Mouse (Mus musculus): ENCODE data around the gene Exoc5. TPM values are rescaled to one million over a fixed set of nuclear protein-coding genes. Genes with fewer than 3 reads are reported as not detected.

The Exoc5 gene
- polyA plus RNA-seq, 1 experiment: 21.8 TPM

DNA sequence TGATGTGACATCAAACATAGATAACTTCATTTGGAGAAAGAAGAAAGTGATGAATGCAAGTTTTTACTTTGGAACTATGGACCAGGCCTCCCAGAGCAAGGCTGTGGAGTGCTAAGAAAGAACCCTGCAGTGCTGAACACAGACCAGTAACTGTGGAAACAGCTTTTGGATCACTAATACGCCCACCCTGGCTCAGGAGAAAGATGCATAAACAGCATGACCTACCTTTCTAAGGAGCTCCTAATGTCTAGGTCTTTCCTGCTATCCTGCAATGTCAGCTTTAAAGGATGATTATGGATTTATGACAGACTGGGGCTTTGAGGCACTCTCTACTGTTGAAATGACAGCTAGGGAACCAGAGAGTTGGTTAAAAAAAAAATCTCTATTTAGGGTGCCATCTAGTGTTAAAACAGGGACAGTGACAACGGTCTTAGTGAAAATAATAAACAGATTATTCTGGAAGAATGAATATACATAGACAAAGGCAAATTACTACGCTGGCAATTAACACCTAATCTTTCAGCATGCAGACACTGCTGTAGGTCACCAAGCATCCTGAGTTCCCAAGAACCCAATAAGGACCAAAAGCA lies 38.6 kb downstream of the Exoc5 start:
- H3K4me3 ChIP-seq (replicated peaks; ENCODE audit: control insufficient read depth, low read depth, low read length): no peak overlapping the region
- 65% methylated on average over 3 of the region's 3 CpGs for WGBS
- no peak for TF ChIP-seq POLR2A (IDR thresholded peaks at IDR 0.05; ENCODE audit: borderline replicate concordance, control insufficient read depth, low read depth, low read length)
- no peak for TF ChIP-seq CTCF (IDR thresholded peaks at IDR 0.05; ENCODE audit: control insufficient read depth, insufficient read depth, low read length)
- H3K27ac ChIP-seq (ENCODE audit: control insufficient read depth, insufficient read depth, low read depth, low read length, poor library complexity): no peak overlapping the region
- no peaks in the 10 kb centered on the region for H3K4me1 ChIP-seq (ENCODE audit: control insufficient read depth, insufficient read depth, low read length)

DNA sequence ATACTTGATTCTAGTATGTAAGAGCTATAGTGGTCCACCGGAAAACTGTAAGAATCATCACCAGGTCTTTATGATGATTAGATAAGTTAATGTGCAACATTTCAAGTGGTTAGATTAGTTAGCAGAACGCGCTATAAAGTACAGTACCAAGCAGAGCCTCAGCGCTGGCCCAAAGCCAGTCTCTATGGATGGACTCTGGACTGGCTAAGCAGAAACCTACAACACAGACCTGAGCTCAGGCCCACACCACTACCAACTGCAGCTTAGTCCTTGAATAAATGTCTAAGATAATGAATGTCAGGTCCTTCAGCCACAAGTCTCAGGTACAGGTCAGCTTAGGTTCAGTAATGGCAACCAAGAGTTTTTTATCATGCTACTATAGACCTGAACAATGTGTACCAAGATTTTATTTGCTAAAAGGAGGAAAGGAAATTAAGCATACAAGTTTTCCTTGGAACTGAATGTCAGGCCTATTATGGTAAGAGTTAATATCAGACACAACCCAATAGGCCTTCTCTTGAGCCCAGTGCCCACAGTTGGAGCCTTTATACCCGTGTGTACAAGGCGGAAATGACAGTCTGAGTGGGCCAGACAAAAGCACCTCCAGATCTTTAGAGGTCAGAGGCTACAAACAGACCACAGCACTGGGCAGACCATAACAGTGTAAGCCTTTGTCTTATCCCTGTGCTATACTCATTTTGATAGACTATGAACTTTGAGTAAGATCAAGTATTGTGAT lies 39.2 kb downstream of the Exoc5 start:
- TF ChIP-seq CTCF (IDR thresholded peaks at IDR 0.05; ENCODE audit: control insufficient read depth, insufficient read depth, low read length): no peak
- TF ChIP-seq POLR2A (IDR thresholded peaks at IDR 0.05; ENCODE audit: borderline replicate concordance, control insufficient read depth, low read depth, low read length): no peak
- no peak overlapping the region for H3K27ac ChIP-seq (ENCODE audit: control insufficient read depth, insufficient read depth, low read depth, low read length, poor library complexity)
- no peak overlapping the region for H3K4me3 ChIP-seq (replicated peaks; ENCODE audit: control insufficient read depth, low read depth, low read length)
- no peaks in the 10 kb centered on the region for H3K4me1 ChIP-seq (ENCODE audit: control insufficient read depth, insufficient read depth, low read length)
- 89% methylated on average over 6 of the region's 6 CpGs for WGBS

DNA sequence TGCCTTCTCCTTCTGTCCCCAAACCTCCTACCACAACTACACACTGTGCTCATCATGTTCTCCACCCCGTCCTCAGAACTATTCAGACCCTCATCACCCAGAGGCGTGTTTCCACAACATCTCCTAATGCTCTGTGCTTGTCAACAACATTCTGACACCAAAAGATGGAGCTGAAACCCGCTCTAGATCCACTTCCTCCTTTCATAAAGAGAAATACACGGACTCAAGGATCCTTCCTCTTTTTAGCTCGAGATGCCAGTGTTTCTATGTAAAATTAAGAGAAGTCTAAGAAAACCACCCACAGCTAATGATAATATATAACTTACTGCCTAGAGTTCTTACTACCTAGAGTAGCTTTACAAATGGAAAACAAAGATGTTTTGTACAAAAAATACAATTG lies 46.7 kb downstream of the Exoc5 start:
- Histone ChIP-seq H3K27ac (ENCODE audit: control insufficient read depth, insufficient read depth, low read depth, low read length, poor library complexity) (no peak overlapping the region), H3K4me3 (replicated peaks; ENCODE audit: control insufficient read depth, low read depth, low read length) (no peak overlapping the region), H3K4me1 (ENCODE audit: control insufficient read depth, insufficient read depth, low read length) (no peaks in the 10 kb centered on the region)
- WGBS: 14% methylated on average over 5 of the region's 5 CpGs
- TF ChIP-seq CTCF (IDR thresholded peaks at IDR 0.05; ENCODE audit: control insufficient read depth, insufficient read depth, low read length): no peak
- TF ChIP-seq POLR2A (IDR thresholded peaks at IDR 0.05; ENCODE audit: borderline replicate concordance, control insufficient read depth, low read depth, low read length): no peak

DNA sequence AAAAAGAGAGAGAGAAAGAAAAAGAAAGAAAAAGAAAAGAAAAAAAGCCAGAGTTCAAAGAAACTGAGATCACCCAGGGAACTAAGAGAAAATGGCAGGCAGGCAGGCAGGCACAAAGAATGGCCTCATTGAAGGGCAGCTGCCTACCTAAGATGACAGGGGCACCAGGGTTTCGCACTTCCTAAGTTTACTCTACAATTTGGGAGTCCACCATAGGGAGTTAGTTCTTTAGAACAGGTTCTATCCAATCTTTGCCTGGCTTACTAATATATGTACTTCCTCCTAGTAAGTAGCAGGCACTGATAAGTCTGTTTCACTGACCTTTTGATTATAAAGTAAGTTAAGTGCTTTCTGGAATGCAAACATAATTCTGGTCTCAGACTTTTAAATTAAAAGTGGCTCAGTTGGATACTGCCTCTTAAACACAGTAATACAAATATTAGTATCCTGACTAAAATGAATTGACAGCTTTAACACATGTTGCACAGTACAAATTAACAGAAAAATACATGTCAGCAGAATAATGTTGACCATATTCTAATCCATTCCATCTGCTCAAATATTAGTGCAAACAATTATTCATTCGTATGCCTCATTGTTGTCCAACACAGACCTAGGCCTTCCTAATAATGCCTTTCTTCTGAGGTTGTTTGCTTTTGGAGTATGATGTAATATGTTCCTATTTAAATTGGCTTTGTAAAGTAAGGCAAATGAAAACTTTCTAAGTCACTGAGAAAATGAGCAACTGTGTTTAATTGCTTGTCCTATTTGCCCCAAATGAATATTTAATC lies 57.9 kb downstream of the Exoc5 start:
- TF ChIP-seq POLR2A (IDR thresholded peaks at IDR 0.05; ENCODE audit: borderline replicate concordance, control insufficient read depth, low read depth, low read length) (no peak), CTCF (IDR thresholded peaks at IDR 0.05; ENCODE audit: control insufficient read depth, insufficient read depth, low read length) (no peak)
- no peak overlapping the region for H3K4me3 ChIP-seq (replicated peaks; ENCODE audit: control insufficient read depth, low read depth, low read length)
- 97% methylated on average over 2 of the region's 2 CpGs for WGBS
- no peak overlapping the region for H3K27ac ChIP-seq (ENCODE audit: control insufficient read depth, insufficient read depth, low read depth, low read length, poor library complexity)
- no peaks in the 10 kb centered on the region for H3K4me1 ChIP-seq (ENCODE audit: control insufficient read depth, insufficient read depth, low read length)

DNA sequence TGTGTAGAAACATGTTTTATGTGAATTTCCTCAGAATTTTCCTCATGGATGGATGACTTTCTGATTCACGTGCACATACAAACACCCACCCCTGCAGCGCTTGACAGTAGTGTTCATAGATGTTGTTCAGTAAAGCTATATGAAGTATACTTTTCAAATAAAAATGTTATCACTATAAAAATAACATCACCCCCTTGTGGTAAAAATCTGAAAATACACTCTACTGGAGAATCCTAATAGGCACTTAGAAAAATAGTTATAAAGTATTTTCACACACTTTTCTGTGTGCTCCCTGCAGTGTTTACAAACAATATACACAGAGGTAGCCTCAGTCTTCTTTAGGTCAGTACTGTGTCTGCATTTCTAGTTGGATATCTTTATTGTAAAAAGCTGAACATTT lies 58.5 kb downstream of the Exoc5 start:
- TF ChIP-seq POLR2A (IDR thresholded peaks at IDR 0.05; ENCODE audit: borderline replicate concordance, control insufficient read depth, low read depth, low read length): no peak
- TF ChIP-seq CTCF (IDR thresholded peaks at IDR 0.05; ENCODE audit: control insufficient read depth, insufficient read depth, low read length): no peak
- no peak overlapping the region for H3K4me3 ChIP-seq (replicated peaks; ENCODE audit: control insufficient read depth, low read depth, low read length)
- no peak overlapping the region for H3K27ac ChIP-seq (ENCODE audit: control insufficient read depth, insufficient read depth, low read depth, low read length, poor library complexity)
- no peaks in the 10 kb centered on the region for H3K4me1 ChIP-seq (ENCODE audit: control insufficient read depth, insufficient read depth, low read length)
- 86% methylated on average over 2 of the region's 2 CpGs for WGBS

DNA sequence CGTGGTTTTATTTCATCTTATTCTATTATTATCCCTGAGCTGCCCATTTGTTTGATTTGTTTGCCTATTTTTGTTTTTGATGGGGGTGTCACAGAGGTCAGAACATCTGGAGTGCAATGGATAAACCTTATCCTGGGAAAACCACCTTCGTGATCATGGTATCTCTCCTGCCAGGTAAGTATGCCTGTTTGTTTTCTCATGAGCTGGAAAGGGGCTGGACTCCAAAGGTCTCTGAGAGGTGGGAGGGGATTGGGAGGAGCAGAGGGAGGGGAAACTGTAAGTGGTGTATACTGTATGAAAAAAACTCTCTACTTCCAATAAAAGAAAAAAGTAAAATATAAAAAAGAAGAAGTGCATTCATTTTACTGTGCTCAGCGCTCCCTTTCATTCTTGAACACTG lies 64.8 kb downstream of the Exoc5 start:
- H3K27ac ChIP-seq (ENCODE audit: control insufficient read depth, insufficient read depth, low read depth, low read length, poor library complexity): no peak overlapping the region
- 71% methylated on average over 3 of the region's 3 CpGs for WGBS
- no peak overlapping the region for H3K4me3 ChIP-seq (replicated peaks; ENCODE audit: control insufficient read depth, low read depth, low read length)
- TF ChIP-seq POLR2A (IDR thresholded peaks at IDR 0.05; ENCODE audit: borderline replicate concordance, control insufficient read depth, low read depth, low read length): no peak
- no peak for TF ChIP-seq CTCF (IDR thresholded peaks at IDR 0.05; ENCODE audit: control insufficient read depth, insufficient read depth, low read length)
- no peaks in the 10 kb centered on the region for H3K4me1 ChIP-seq (ENCODE audit: control insufficient read depth, insufficient read depth, low read length)

DNA sequence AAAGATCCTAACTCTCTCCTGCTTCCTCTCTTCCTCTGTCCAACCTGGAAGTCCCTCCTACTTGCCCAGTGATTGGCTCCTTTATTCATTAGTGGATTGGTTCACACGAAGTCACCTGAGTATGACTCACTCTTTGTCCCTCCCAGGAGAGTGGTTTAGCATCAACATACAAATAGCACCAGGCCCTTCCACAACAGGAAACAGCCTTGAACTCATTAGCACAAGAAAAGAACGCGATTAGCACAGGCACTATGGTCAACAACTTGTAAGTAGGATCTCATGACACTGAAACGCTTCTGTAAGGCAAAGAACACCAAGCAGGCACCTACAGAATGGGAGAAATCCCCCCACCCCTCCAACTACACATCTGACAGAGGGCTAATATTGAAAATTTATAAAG lies 67.7 kb downstream of the Exoc5 start:
- H3K4me1 ChIP-seq (ENCODE audit: control insufficient read depth, insufficient read depth, low read length): no peaks in the 10 kb centered on the region
- no peak for TF ChIP-seq POLR2A (IDR thresholded peaks at IDR 0.05; ENCODE audit: borderline replicate concordance, control insufficient read depth, low read depth, low read length)
- TF ChIP-seq CTCF (IDR thresholded peaks at IDR 0.05; ENCODE audit: control insufficient read depth, insufficient read depth, low read length): no peak
- WGBS: 37% methylated on average over 4 of the region's 4 CpGs
- no peak overlapping the region for H3K4me3 ChIP-seq (replicated peaks; ENCODE audit: control insufficient read depth, low read depth, low read length)
- H3K27ac ChIP-seq (ENCODE audit: control insufficient read depth, insufficient read depth, low read depth, low read length, poor library complexity): no peak overlapping the region

DNA sequence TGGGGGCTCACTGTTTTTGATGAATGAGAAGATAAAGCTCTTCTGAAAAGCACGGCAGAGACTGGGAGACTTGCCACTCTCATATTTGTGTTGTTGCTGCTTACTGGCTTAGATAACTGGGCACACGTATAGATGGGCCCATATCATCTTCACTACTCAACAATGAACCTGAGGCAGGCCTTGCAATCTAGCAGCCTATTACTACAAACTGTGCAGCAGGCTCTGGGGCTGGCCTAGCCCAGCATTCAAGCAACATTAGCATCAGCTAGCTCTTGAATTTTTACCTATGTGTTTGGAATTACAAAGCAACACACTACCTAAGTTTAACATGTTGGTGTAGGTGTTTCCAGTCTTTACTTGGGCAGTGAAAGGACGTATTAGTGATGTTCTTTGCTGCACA lies 72.6 kb downstream of the Exoc5 start:
- H3K4me3 ChIP-seq (replicated peaks; ENCODE audit: control insufficient read depth, low read depth, low read length): no peak overlapping the region
- no peak for TF ChIP-seq POLR2A (IDR thresholded peaks at IDR 0.05; ENCODE audit: borderline replicate concordance, control insufficient read depth, low read depth, low read length)
- TF ChIP-seq CTCF (IDR thresholded peaks at IDR 0.05; ENCODE audit: control insufficient read depth, insufficient read depth, low read length): no peak
- 77% methylated on average over 3 of the region's 3 CpGs for WGBS

More for the DNA sequence above, 72.6 kb downstream of the Exoc5 start:
- Histone ChIP-seq H3K27ac (ENCODE audit: control insufficient read depth, insufficient read depth, low read depth, low read length, poor library complexity) (no peak overlapping the region), H3K4me1 (ENCODE audit: control insufficient read depth, insufficient read depth, low read length) (no peaks in the 10 kb centered on the region)

Data from bone marrow, adult 2 months (tissue).